Mouse (Mus musculus): Measurements from ENCODE around the gene Cxcr4. TPM values are rescaled to one million over a fixed set of nuclear protein-coding genes. Genes with fewer than 3 reads are reported as not detected.

Gene Cxcr4
- polyA plus RNA-seq, 1 experiment from 2014 or later: 2.2 TPM

DNA sequence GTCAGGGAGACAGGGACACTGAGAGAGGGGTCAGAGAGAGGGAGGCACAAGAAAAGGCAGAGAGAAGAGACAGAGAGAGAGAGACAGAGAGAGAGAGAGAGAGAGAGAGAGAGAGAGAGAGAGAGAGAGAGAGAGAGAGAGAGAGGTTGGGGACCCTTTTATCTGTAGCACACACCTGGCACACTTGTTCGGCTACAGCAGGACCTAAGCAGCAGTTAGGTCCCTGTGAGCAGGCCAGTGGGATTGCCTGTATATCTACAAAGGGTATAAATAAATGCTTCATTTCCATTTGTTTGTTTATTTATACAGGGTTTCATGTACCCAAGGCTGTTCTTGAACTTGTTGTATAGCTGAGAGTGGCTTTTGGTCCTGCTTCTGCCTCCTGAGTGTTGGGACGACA is 49.0 kb downstream of the Cxcr4 start:
- no peak overlapping the region for H3K4me3 ChIP-seq
- peaks cover 3% of the 10 kb centered on the region; the same call in 1 of the 2 replicates for H3K27me3 ChIP-seq
- H3K36me3 ChIP-seq: no peaks in the 10 kb centered on the region
- no peaks in the 10 kb centered on the region; the same call in 1 of the 2 replicates for H3K4me1 ChIP-seq (replicated peaks)
- H3K27ac ChIP-seq: no peak overlapping the region
- H3K4me2 ChIP-seq: no peak overlapping the region
- H3K9me3 ChIP-seq (replicated peaks): no peaks in the 10 kb centered on the region
- 83% methylated on average over 2 of the region's 2 CpGs for WGBS
- no peak overlapping the region for H3K9ac ChIP-seq
- ATAC-seq (replicated peaks; ENCODE audit: insufficient number of reproducible peaks, insufficient read depth, low FRiP score, low read depth): no peak

DNA sequence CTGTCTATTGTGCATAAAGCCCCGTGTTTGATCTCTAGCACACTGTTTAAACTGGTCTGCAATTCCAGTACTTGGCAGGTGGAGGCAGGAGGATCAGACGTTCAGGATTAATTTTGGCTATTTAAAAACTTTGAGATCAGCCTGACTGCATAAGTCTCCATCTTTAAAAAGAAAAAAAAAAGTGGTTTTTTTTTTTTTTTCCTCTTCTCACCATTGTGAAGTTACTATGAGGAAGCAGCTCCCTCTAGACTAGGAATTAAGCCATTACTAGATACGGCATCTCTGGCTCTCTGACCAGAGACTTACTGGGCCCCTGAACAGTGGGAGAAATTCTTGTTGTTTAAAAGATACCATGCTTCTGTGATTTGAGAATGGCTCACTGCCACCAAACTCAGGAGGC is 49.5 kb downstream of the Cxcr4 start:
- no peak overlapping the region for H3K4me2 ChIP-seq
- no peaks in the 10 kb centered on the region; the same call in 1 of the 2 replicates for H3K4me1 ChIP-seq (replicated peaks)
- H3K27me3 ChIP-seq: peaks cover 3% of the 10 kb centered on the region; the same call in 1 of the 2 replicates
- WGBS: 65% methylated on average over 3 of the region's 3 CpGs
- ATAC-seq (replicated peaks; ENCODE audit: insufficient number of reproducible peaks, insufficient read depth, low FRiP score, low read depth): no peak
- H3K9me3 ChIP-seq (replicated peaks): no peaks in the 10 kb centered on the region
- H3K27ac ChIP-seq: no peak overlapping the region
- no peak overlapping the region for H3K9ac ChIP-seq
- no peaks in the 10 kb centered on the region for H3K36me3 ChIP-seq
- H3K4me3 ChIP-seq: no peak overlapping the region

DNA sequence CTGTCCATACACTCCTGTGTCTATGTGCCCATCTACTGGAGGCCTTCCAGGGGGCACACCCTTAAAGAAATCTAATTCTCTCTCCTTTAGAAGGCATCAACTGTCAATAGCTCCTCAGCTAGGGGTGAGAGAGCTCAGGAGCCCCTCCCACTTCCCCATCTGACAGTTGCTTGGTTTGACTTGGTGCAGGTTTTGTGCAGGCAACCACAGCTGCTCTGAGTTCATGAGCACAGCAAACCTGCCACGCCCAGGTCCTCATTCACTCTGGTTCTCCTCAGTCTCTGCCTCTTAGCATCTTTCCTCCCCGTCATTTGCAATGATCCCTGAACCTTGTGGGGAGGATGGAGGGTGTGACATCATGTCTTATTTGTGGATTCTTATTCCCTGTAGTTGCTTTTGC is 51.9 kb downstream of the Cxcr4 start:
- Histone ChIP-seq H3K4me2 (no peak overlapping the region), H3K9me3 (replicated peaks) (no peaks in the 10 kb centered on the region), H3K9ac (no peak overlapping the region), H3K27me3 (peaks cover 3% of the 10 kb centered on the region; the same call in 1 of the 2 replicates), H3K4me1 (replicated peaks) (no peaks in the 10 kb centered on the region), H3K27ac (no peak overlapping the region), H3K4me3 (no peak overlapping the region), H3K36me3 (no peaks in the 10 kb centered on the region)
- WGBS: 68% methylated on average over 2 of the region's 2 CpGs
- ATAC-seq (replicated peaks; ENCODE audit: insufficient number of reproducible peaks, insufficient read depth, low FRiP score, low read depth): no peak

DNA sequence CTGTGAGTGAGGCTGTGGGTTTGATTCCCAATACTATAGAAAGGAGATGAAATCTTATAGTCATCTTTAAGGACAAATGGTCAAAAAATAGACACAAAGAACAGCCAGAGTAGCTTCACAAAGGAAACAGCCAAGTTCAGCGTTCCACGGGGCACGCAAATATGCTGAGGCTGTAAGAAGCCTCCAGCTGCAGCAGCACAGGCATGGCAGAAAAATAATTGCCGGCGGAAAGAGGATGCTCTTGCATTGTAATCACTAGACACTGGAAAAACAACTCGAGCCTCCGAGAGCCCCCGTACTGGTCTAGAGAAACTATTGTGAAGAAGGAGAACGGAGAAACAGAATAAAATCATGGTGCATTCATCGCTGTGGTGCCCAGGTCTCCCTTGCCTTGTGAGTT is 52.5 kb downstream of the Cxcr4 start:
- H3K4me2 ChIP-seq: no peak overlapping the region
- H3K27me3 ChIP-seq: peaks cover 3% of the 10 kb centered on the region; the same call in 1 of the 2 replicates
- H3K9me3 ChIP-seq (replicated peaks): no peaks in the 10 kb centered on the region
- H3K27ac ChIP-seq: no peak overlapping the region
- no peak overlapping the region for H3K4me3 ChIP-seq
- H3K4me1 ChIP-seq (replicated peaks): no peaks in the 10 kb centered on the region
- ATAC-seq (replicated peaks; ENCODE audit: insufficient number of reproducible peaks, insufficient read depth, low FRiP score, low read depth): no peak
- H3K36me3 ChIP-seq: no peaks in the 10 kb centered on the region
- H3K9ac ChIP-seq: no peak overlapping the region
- WGBS: 69% methylated on average over 10 of the region's 10 CpGs

Other genes starting within 250 kb of the Cxcr4 start
- 118 and 153 TPM in 2 replicates for gene Mcm6, start 232.6 kb downstream of the Cxcr4 start, polyA plus RNA-seq (2015; fragmentation: Nextera tagmentation; extraction: Ambion mirVana)
- 96.1 and 99.2 TPM in 2 replicates for gene Dars, start 174.9 kb downstream of the Cxcr4 start, polyA plus RNA-seq (2015; fragmentation: Nextera tagmentation; extraction: Ambion mirVana)